Mouse (Mus musculus): ENCODE measurements at regions not wholly inside any gene's neighbourhood (a gene's known extent, or its start where the extent isn't known, plus 50 kb on each side); places are given as distances from the start of the nearest gene placed in this dataset.

- TF ChIP-seq CTCF (IDR thresholded peaks at IDR 0.05; ENCODE audit: low read depth, low read length), result no peak
- TF ChIP-seq POLR2A (IDR thresholded peaks at IDR 0.05; ENCODE audit: extremely low read depth, insufficient read depth, low read length), result no peak
Measured at GRCm38 (mm10) chr6:93165942-93166341, 222.7 kb upstream of the Adamts9 start.

All from liver, adult 2 months (tissue).